Mouse (Mus musculus) spleen, embryonic (tissue): ENCODE results near the gene M1ap.

Experiments
- CTCF ChIA-PET: fragments of 350-600 bp; sonication (Branson Sonifier 250); formaldehyde crosslinking; loops from one replicate; lab custom pipeline; 2022; lab: Charles Lee

The M1ap gene

GRCm38 (mm10) chr6:83031921-83032590 is 85.4 kb downstream of the M1ap start:
- CTCF ChIA-PET, result interaction anchor here (0.6 to 1.5 kb wide), 3 partner anchors 10 to 174 kb away, joined by 3 to 9 read pairs (median 4); no protein-coding TSS in a partner anchor

DNA sequence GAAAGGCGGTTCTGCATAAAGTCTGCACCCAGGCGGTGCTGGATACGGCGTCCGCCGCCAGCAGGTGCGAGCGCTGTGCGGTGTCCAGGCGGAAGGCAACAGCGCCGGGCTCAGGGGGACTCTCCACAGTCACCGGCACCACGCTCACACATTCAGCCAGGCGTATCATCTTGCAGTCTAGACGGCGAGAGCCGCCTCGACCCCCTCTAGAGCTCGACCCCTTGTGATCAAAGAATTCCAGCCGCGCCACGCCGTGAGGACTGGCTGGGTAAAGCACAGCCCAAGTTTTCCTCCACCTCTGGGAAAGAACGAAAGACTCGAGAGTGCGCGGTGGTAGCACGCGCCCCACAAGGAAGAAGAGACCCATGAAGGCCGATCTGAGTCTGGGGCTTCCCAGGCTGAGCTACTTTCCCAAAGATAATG is 86.1 kb downstream of the M1ap start:
- CTCF ChIA-PET, result interaction anchor here (0.6 kb wide), 1 partner anchor 93 kb away, joined by 9 read pairs; no protein-coding TSS in a partner anchor

- CTCF ChIA-PET, result interaction anchor here (0.6 kb wide), 1 partner anchor 61 kb away, joined by 5 read pairs; no protein-coding TSS in a partner anchor
Observed at GRCm38 (mm10) chr6:83033249-83034185, 86.8 kb downstream of the M1ap start, which contains the start of the genes Dok1 and Loxl3. Gene Dok1, minus strand, starts transcription at chr6:83033471. Gene Loxl3, plus strand, starts transcription at chr6:83034173.

GRCm38 (mm10) chr6:83034463-83035055 is 87.9 kb downstream of the M1ap start:
- CTCF ChIA-PET, result no interaction called here

- CTCF ChIA-PET, result no interaction called here
Observed at GRCm38 (mm10) chr6:83037188-83037587, 90.5 kb downstream of the M1ap start.

GRCm38 (mm10) chr6:83038496-83039012 is 91.9 kb downstream of the M1ap start:
- CTCF ChIA-PET, result interaction anchor here (0.7 to 1.1 kb wide), 2 partner anchors 41 to 900 kb away, joined by 3 to 9 read pairs; no protein-coding TSS in a partner anchor

- CTCF ChIA-PET, result interaction anchor here (0.6 to 1.0 kb wide), 2 partner anchors 11 to 12 kb away, joined by 3 to 6 read pairs; no protein-coding TSS in a partner anchor
Observed at GRCm38 (mm10) chr6:83040601-83041000, 93.9 kb downstream of the M1ap start.

GRCm38 (mm10) chr6:83043561-83043960 is 96.9 kb downstream of the M1ap start:
- CTCF ChIA-PET, result no interaction called here

GRCm38 (mm10) chr6:83043993-83044392 is 97.3 kb downstream of the M1ap start:
- CTCF ChIA-PET, result no interaction called here

- CTCF ChIA-PET, result no interaction called here
Observed at GRCm38 (mm10) chr6:83044742-83045141, 98.0 kb downstream of the M1ap start.

DNA sequence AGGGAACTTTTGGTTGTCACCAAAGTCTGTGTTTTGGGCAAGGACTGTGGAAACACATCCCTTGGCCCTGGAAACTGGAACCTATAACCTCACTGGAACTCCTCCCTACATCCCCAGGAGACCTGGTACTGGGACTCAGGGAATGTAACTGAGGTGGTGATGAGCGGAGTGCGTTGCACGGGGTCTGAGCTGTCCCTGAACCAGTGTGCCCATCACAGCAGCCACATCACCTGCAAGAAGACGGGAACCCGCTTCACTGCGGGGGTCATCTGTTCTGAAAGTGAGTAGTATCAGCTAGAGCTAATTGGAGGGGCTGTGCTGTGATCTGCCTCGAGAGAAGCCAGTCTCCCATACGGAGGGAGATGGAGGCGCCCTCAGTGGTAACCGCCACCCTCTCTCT is 102.7 kb downstream of the M1ap start:
- CTCF ChIA-PET, result interaction anchor here (0.9 kb wide), 1 partner anchor 72 kb away, joined by 3 read pairs; the partner anchor contains the start of gene Wbp1

GRCm38 (mm10) chr6:83053136-83053960 is 106.6 kb downstream of the M1ap start:
- CTCF ChIA-PET, result interaction anchor here (0.5 to 2.0 kb wide), 4 partner anchors 12 to 218 kb away, joined by 3 to 7 read pairs (median 4); no protein-coding TSS in a partner anchor

GRCm38 (mm10) chr6:83054074-83054851 is 107.6 kb downstream of the M1ap start, which contains the start of gene Aup1:
Gene Aup1, plus strand, starts transcription at chr6:83054521.
- CTCF ChIA-PET, result interaction anchor here (0.5 to 2.0 kb wide), 3 partner anchors 15 to 58 kb away, joined by 4 to 7 read pairs (median 6); no protein-coding TSS in a partner anchor

- CTCF ChIA-PET, result interaction anchor here (0.6 to 2.0 kb wide), 3 partner anchors 23 to 58 kb away, joined by 4 to 7 read pairs (median 6); no protein-coding TSS in a partner anchor
Observed at GRCm38 (mm10) chr6:83054871-83055431, 108.2 kb downstream of the M1ap start, which contains the start of gene Htra2. Gene Htra2, minus strand, starts transcription at chr6:83055273.

GRCm38 (mm10) chr6:83057790-83058189 is 111.1 kb downstream of the M1ap start, which contains the start of gene Dqx1:
Gene Dqx1, plus strand, starts transcription at chr6:83057844.
- CTCF ChIA-PET, result interaction anchor here (0.5 kb wide), 1 partner anchor 179 kb away, joined by 7 read pairs; no protein-coding TSS in a partner anchor

GRCm38 (mm10) chr6:83058725-83059124 is 112.0 kb downstream of the M1ap start:
- CTCF ChIA-PET, result interaction anchor here (0.6 kb wide), 1 partner anchor 58 kb away, joined by 4 read pairs; no protein-coding TSS in a partner anchor

GRCm38 (mm10) chr6:83065995-83066394 is 119.3 kb downstream of the M1ap start:
- CTCF ChIA-PET, result no interaction called here

- CTCF ChIA-PET, result interaction anchor here (0.6 kb wide), 1 partner anchor 42 kb away, joined by 3 read pairs; the partner anchor contains the start of gene Mrpl53
Observed at GRCm38 (mm10) chr6:83066441-83066840, 119.7 kb downstream of the M1ap start.
